ENCODE assay signal across 18 mouse cellular contexts in genomic region chr6:149424748-149425147, GRCm38 (mm10). TPM values are rescaled to one million over a fixed set of nuclear protein-coding genes. Genes with fewer than 3 reads are reported as not detected.
DNase-seq lines count a peak whose midpoint lies in the region; ATAC-seq and TF ChIP-seq lines count a peak whose summit lies in the region.
"Had no signal": no experiment of that assay in that cellular context is flagged by ENCODE, and none has a peak within 500 bp of the region (broad histone marks: within the 10 kb centered on the region; RNA-seq: fewer than 3 reads in every experiment).

No protein-coding gene starts in this region.

- H3K27me3 ChIP-seq in midbrain, postnatal 0 days (ENCODE audit: insufficient read depth, low read length): no peaks in the 10 kb centered on the region
- H3K27me3 ChIP-seq: embryonic facial prominence, embryonic 13.5 days; embryonic facial prominence, embryonic 15.5 days; forebrain, embryonic 13.5 days had no signal

- no peaks in the 10 kb centered on the region for H3K4me1 ChIP-seq in midbrain, postnatal 0 days (ENCODE audit: insufficient read depth, low read length)
- H3K4me1 ChIP-seq: embryonic facial prominence, embryonic 13.5 days; embryonic facial prominence, embryonic 15.5 days; forebrain, embryonic 10.5 days; forebrain, embryonic 13.5 days had no signal

- H3K9me3 ChIP-seq in midbrain, postnatal 0 days (ENCODE audit: low read length): no peaks in the 10 kb centered on the region
- H3K9me3 ChIP-seq: embryonic facial prominence, embryonic 13.5 days; embryonic facial prominence, embryonic 15.5 days; forebrain, embryonic 10.5 days; forebrain, embryonic 13.5 days had no signal

- H3K27ac ChIP-seq in midbrain, postnatal 0 days (ENCODE audit: low read depth, low read length): no peak overlapping the region
- H3K27ac ChIP-seq: embryonic facial prominence, embryonic 13.5 days; embryonic facial prominence, embryonic 15.5 days; forebrain, embryonic 10.5 days; forebrain, embryonic 13.5 days had no signal

- peak; percentile 66 for DNase-seq in cerebellum, adult 9-10 months
- DNase-seq in cerebellum, postnatal 10 days: no peak
- peak; percentile 77 for DNase-seq in brain, adult 2 months (ENCODE audit: low read depth, low spot score)
- DNase-seq in brain, embryonic 14.5 days (ENCODE audit: low read depth): peak; percentile 53
- DNase-seq in midbrain, postnatal 0 days (ENCODE audit: low spot score): no peak
- DNase-seq: adrenal gland, adult 2 months; adrenal gland, postnatal 10 days; adrenal gland, postnatal 25 days; cerebellum, adult 18-20 months; cerebellum, adult 8-10 months; cerebellum, postnatal 36 days; embryo, embryonic 11 days had no signal

- no peak overlapping the region for H3K9ac ChIP-seq in midbrain, postnatal 0 days (replicated peaks; ENCODE audit: low read length, poor library complexity, severe bottlenecking)
- H3K9ac ChIP-seq: embryonic facial prominence, embryonic 13.5 days; embryonic facial prominence, embryonic 15.5 days; forebrain, embryonic 13.5 days had no signal

- TF ChIP-seq POLR2A in brain, embryonic 14.5 days (IDR thresholded peaks at IDR 0.05; ENCODE audit: borderline replicate concordance, extremely low read depth, insufficient read depth, insufficient read length, poor library complexity, severe bottlenecking): no peak

- no peak overlapping the region for H3K4me3 ChIP-seq in midbrain, postnatal 0 days (ENCODE audit: low read depth, low read length)
- H3K4me3 ChIP-seq: embryonic facial prominence, embryonic 13.5 days; embryonic facial prominence, embryonic 15.5 days; erythroblast, embryonic 14.5 days; forebrain, embryonic 10.5 days; forebrain, embryonic 13.5 days had no signal

- no peak overlapping the region for H3K4me2 ChIP-seq in midbrain, postnatal 0 days (ENCODE audit: low read depth, low read length, poor library complexity, severe bottlenecking)
- H3K4me2 ChIP-seq: embryonic facial prominence, embryonic 13.5 days; embryonic facial prominence, embryonic 15.5 days; forebrain, embryonic 13.5 days had no signal

- no peak for TF ChIP-seq CTCF in brain, embryonic 14.5 days (IDR thresholded peaks at IDR 0.05; ENCODE audit: borderline replicate concordance, extremely low read depth, insufficient read depth, insufficient read length)
- no peak for TF ChIP-seq CTCF in midbrain, postnatal 0 days (IDR thresholded peaks at IDR 0.05)

- ATAC-seq in midbrain, postnatal 0 days (ENCODE audit: low FRiP score): no peak
- ATAC-seq: forebrain, embryonic 13.5 days; forebrain, embryonic 16.5 days had no signal

- H3K36me3 ChIP-seq in midbrain, postnatal 0 days (ENCODE audit: insufficient read depth, low read length): no peaks in the 10 kb centered on the region
- H3K36me3 ChIP-seq: embryonic facial prominence, embryonic 13.5 days; embryonic facial prominence, embryonic 15.5 days; forebrain, embryonic 10.5 days had no signal

RNA-seq across cellular contexts. Expression of gene Bicd1, which starts 16.1 kb away (rescaled TPM):
- 13.0 and 17.2 TPM in 2 replicates for polyA plus RNA-seq in brain, embryonic 14.5 days (2012; rRNA removed)
- total RNA-seq in midbrain, postnatal 0 days (2014; rRNA removed): 41.5 and 64.0 TPM in 2 replicates
- 35.4 and 40.4 TPM in 2 replicates for polyA plus RNA-seq in midbrain, postnatal 0 days (2015; fragmentation: Nextera tagmentation; extraction: Ambion mirVana)
- polyA plus RNA-seq: erythroblast, embryonic 14.5 days had no signal

Comparison
In these comparisons a context has a peak if more than half of its experiments do, and no peak if none do; other contexts are left out.
1. DNase-seq: peak in cerebellum, adult 9-10 months (single experiment), brain, adult 2 months (single experiment) and brain, embryonic 14.5 days (single experiment); none in cerebellum, postnatal 10 days (0 of 2) and midbrain, postnatal 0 days (single experiment).